Mouse (Mus musculus): ENCODE measurements around the gene Spats2l. TPM values are rescaled to one million over a fixed set of nuclear protein-coding genes. Genes with fewer than 3 reads are reported as not detected.

Spats2l gene
- polyA plus RNA-seq, 1 experiment from 2014 or later, result 52.4 TPM

DNA sequence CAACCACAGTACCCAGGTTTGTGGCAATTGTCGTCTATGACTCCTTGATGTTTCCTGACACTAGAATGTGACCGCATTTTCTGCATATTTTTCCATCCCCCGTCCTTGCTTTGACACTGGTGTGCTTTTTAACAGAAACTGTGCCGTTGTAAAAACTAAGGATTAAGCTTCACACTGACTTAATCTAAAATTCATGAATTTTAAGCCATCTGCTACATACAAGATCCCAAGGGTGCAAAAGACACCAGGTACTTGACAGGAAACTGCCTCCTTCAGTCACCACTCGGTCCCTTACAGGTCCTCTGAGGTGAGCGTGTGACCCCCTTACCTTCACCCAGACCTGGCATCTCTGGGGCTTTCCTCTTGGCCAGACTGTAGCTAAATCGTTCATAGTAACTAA lies 129.8 kb downstream of the Spats2l start:
- ATAC-seq (replicated peaks; ENCODE audit: insufficient number of reproducible peaks, low FRiP score, low TSS enrichment, low read depth) (no peak), DNase-seq (ENCODE audit: low spot score) (no peak)
- Histone ChIP-seq H3K27me3 (ENCODE audit: control insufficient read depth, insufficient read depth, low read length) (no peaks in the 10 kb centered on the region), H3K9ac (replicated peaks; ENCODE audit: low read length) (no peak overlapping the region), H3K27ac (replicated peaks; ENCODE audit: low read depth, low read length) (no peak overlapping the region), H3K4me2 (ENCODE audit: low read depth, low read length) (no peak overlapping the region), H3K9me3 (replicated peaks; ENCODE audit: control insufficient read depth, low read length) (no peaks in the 10 kb centered on the region), H3K36me3 (replicated peaks; ENCODE audit: control insufficient read depth, insufficient read depth, low read depth, low read length) (no peaks in the 10 kb centered on the region), H3K4me3 (ENCODE audit: low read depth, low read length) (no peak overlapping the region), H3K4me1 (ENCODE audit: control insufficient read depth, insufficient read depth, low read length) (no peaks in the 10 kb centered on the region)
- 83% methylated on average over 7 of the region's 7 CpGs for WGBS

DNA sequence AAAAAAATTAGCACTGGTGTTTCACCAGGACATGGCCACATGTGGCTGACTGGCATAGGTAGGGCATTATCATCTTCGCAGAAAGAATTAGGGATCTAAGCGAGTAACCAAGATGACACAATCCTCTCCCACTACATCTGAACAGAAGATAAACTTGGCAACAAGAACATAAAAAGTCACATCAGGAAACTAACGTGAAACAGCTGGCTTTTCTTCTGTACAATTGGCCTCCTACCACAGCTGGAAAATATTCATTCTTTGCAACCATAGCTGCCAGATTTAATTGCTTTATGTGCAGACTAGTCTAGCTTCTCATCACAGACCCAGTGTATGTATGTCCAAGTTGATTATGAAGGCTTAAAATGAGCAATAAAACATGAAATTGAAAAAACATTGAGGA lies 131.9 kb downstream of the Spats2l start:
- DNase-seq (ENCODE audit: low spot score) (peak; percentile 62), ATAC-seq (replicated peaks; ENCODE audit: insufficient number of reproducible peaks, low FRiP score, low TSS enrichment, low read depth) (no peak)
- Histone ChIP-seq H3K36me3 (replicated peaks; ENCODE audit: control insufficient read depth, insufficient read depth, low read depth, low read length) (no peaks in the 10 kb centered on the region), H3K4me3 (ENCODE audit: low read depth, low read length) (no peak overlapping the region), H3K4me2 (ENCODE audit: low read depth, low read length) (no peak overlapping the region), H3K27me3 (ENCODE audit: control insufficient read depth, insufficient read depth, low read length) (no peaks in the 10 kb centered on the region), H3K9ac (replicated peaks; ENCODE audit: low read length) (no peak overlapping the region), H3K4me1 (ENCODE audit: control insufficient read depth, insufficient read depth, low read length) (no peaks in the 10 kb centered on the region), H3K9me3 (replicated peaks; ENCODE audit: control insufficient read depth, low read length) (no peaks in the 10 kb centered on the region), H3K27ac (replicated peaks; ENCODE audit: low read depth, low read length) (no peak overlapping the region)
- 62% methylated on average over 3 of the region's 3 CpGs for WGBS

DNA sequence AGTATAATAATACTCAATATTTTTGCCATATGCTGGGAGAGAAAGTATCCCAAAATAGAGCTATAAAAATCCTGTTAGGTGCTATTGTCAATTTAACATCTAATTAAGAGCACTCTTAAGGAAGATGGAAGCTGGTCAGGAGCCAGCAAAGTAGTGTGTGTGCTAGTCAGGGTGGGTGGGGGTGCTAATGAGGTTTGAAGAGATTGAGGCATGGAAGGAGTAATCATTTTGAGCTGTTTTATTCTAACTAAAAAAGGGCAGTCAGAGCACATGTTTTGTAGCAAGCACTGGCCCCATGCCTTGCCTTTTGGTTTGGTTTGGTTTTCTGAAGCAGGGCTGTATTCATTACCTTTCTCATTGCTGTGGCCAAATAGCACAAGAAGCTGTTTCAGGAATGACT lies 132.3 kb downstream of the Spats2l start:
- Histone ChIP-seq H3K27ac (replicated peaks; ENCODE audit: low read depth, low read length) (no peak overlapping the region), H3K9ac (replicated peaks; ENCODE audit: low read length) (no peak overlapping the region), H3K9me3 (replicated peaks; ENCODE audit: control insufficient read depth, low read length) (no peaks in the 10 kb centered on the region), H3K4me2 (ENCODE audit: low read depth, low read length) (no peak overlapping the region), H3K27me3 (ENCODE audit: control insufficient read depth, insufficient read depth, low read length) (no peaks in the 10 kb centered on the region), H3K36me3 (replicated peaks; ENCODE audit: control insufficient read depth, insufficient read depth, low read depth, low read length) (no peaks in the 10 kb centered on the region), H3K4me3 (ENCODE audit: low read depth, low read length) (no peak overlapping the region), H3K4me1 (ENCODE audit: control insufficient read depth, insufficient read depth, low read length) (no peaks in the 10 kb centered on the region)
- DNase-seq (ENCODE audit: low spot score) (no peak), ATAC-seq (replicated peaks; ENCODE audit: insufficient number of reproducible peaks, low FRiP score, low TSS enrichment, low read depth) (no peak)

DNA sequence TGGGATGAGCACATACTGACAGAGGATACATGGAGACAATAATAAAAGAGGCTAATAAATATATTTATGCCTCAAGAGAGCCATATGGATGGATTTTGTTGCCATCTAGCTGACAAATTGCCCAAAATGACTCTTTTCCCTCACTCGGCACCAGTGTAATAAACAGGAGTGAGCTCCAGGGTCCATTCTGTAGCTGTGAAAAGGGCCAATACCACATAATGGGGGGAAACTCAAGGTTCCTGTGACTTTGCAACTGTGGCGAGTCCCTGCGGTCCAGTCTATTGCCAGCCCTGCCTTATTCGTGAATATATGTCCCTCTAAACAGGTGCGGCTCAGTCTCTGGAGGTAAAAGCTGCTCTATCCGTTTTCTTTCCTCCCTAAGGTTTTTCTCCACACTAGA lies 137.6 kb downstream of the Spats2l start:
- Histone ChIP-seq H3K4me2 (ENCODE audit: low read depth, low read length) (no peak overlapping the region), H3K9me3 (replicated peaks; ENCODE audit: control insufficient read depth, low read length) (no peaks in the 10 kb centered on the region), H3K27ac (replicated peaks; ENCODE audit: low read depth, low read length) (no peak overlapping the region), H3K4me1 (ENCODE audit: control insufficient read depth, insufficient read depth, low read length) (no peaks in the 10 kb centered on the region), H3K36me3 (replicated peaks; ENCODE audit: control insufficient read depth, insufficient read depth, low read depth, low read length) (no peaks in the 10 kb centered on the region), H3K27me3 (ENCODE audit: control insufficient read depth, insufficient read depth, low read length) (no peaks in the 10 kb centered on the region), H3K4me3 (ENCODE audit: low read depth, low read length) (no peak overlapping the region), H3K9ac (replicated peaks; ENCODE audit: low read length) (no peak overlapping the region)
- WGBS, result 86% methylated on average over 6 of the region's 6 CpGs
- DNase-seq (ENCODE audit: low spot score), result no peak
- ATAC-seq (replicated peaks; ENCODE audit: insufficient number of reproducible peaks, low FRiP score, low TSS enrichment, low read depth), result no peak

DNA sequence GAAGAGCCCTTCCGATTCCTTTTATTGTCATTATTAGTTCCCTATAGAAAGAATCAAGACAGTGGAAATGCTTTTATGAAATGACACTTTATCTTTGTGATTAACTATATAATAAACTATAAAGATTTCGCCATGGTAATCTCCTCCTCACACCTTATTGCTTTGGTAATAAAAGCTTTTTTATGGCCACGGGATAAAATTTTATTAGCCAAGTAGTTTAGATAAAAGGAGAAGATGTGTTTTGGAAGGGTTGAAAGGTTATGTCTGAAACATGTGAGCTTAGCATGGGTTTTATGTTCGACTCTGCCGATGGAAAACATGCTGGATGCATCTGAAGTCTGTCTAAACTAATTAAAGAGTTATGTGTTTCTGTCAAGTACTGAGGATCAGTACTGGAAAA lies 143.4 kb downstream of the Spats2l start:
- Histone ChIP-seq H3K9ac (replicated peaks; ENCODE audit: low read length) (no peak overlapping the region), H3K27me3 (ENCODE audit: control insufficient read depth, insufficient read depth, low read length) (no peaks in the 10 kb centered on the region), H3K4me1 (ENCODE audit: control insufficient read depth, insufficient read depth, low read length) (no peaks in the 10 kb centered on the region), H3K36me3 (replicated peaks; ENCODE audit: control insufficient read depth, insufficient read depth, low read depth, low read length) (no peaks in the 10 kb centered on the region), H3K9me3 (replicated peaks; ENCODE audit: control insufficient read depth, low read length) (no peaks in the 10 kb centered on the region), H3K4me3 (ENCODE audit: low read depth, low read length) (no peak overlapping the region), H3K27ac (replicated peaks; ENCODE audit: low read depth, low read length) (no peak overlapping the region), H3K4me2 (ENCODE audit: low read depth, low read length) (no peak overlapping the region)
- DNase-seq (ENCODE audit: low spot score) (no peak), ATAC-seq (replicated peaks; ENCODE audit: insufficient number of reproducible peaks, low FRiP score, low TSS enrichment, low read depth) (no peak)
- WGBS, result 84% methylated on average over 5 of the region's 5 CpGs

DNA sequence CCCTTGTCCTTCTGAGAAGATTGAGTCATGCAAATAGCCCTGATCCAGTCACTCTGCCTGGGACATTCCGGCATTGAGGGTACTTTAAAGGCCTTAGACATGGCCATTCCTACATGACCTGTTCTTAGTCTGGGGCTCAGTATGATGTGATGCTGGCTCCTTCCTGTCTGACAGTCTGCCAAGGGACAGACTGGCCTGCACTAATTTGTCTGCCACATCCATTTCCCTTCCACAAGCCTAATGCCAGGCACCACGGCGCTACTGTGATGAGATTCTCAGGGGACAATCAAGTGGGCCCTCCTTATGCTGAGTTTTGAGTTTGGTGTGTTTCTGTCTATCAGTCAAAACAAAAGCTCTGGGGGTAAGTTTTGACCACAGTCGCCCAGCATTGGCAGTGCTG lies 144.6 kb downstream of the Spats2l start:
- WGBS, result 86% methylated on average over 4 of the region's 4 CpGs
- no peaks in the 10 kb centered on the region for H3K9me3 ChIP-seq (replicated peaks; ENCODE audit: control insufficient read depth, low read length)
- no peak for ATAC-seq (replicated peaks; ENCODE audit: insufficient number of reproducible peaks, low FRiP score, low TSS enrichment, low read depth)
- no peaks in the 10 kb centered on the region for H3K36me3 ChIP-seq (replicated peaks; ENCODE audit: control insufficient read depth, insufficient read depth, low read depth, low read length)
- H3K27ac ChIP-seq (replicated peaks; ENCODE audit: low read depth, low read length), result no peak overlapping the region
- no peak overlapping the region for H3K4me3 ChIP-seq (ENCODE audit: low read depth, low read length)
- H3K4me1 ChIP-seq (ENCODE audit: control insufficient read depth, insufficient read depth, low read length), result no peaks in the 10 kb centered on the region
- no peak overlapping the region for H3K9ac ChIP-seq (replicated peaks; ENCODE audit: low read length)
- no peak overlapping the region for H3K4me2 ChIP-seq (ENCODE audit: low read depth, low read length)
- H3K27me3 ChIP-seq (ENCODE audit: control insufficient read depth, insufficient read depth, low read length), result no peaks in the 10 kb centered on the region
- no peak for DNase-seq (ENCODE audit: low spot score)

DNA sequence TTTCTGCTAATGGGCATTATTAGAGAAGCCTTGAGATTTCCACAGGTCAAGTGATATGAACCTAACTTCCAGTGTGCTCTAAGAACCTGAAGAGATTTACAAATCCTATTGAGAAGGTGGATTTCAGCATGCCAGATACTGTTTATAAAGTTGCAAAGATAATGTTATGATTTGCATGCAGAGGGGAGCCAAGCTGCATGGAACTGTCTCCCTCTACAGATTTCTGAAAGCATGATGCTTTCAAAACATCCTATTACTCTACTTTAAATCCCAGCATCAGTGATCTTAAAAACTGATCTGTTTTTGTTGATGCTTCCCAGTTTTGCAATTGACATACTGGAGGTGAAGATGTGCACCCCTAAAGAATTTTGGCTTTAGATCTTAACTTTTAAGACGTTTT lies 160.3 kb downstream of the Spats2l start:
- no peak for ATAC-seq (replicated peaks; ENCODE audit: insufficient number of reproducible peaks, low FRiP score, low TSS enrichment, low read depth)
- WGBS, result 62% methylated on average over 1 of the region's 1 CpGs

DNA sequence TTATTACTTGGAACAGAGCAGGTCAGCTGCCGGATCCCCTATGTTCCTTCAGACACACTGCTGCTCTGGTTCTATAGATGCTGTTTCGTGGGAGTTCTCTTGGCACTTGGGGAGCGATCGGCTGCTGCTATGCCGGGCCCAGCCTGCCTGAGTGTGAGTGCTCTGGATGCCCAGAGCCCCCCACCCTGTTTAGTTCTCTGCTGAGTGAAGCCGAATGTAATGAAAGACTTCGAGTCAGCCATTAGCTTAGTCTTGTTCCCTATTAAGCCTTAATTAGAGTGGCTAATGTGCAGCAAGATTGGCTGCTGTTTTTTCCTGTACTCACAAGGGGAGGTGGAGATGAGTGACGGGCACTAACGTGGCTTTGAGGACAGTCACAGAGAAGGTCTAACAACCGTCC lies 166.7 kb downstream of the Spats2l start:
- no peaks in the 10 kb centered on the region for H3K4me1 ChIP-seq (ENCODE audit: control insufficient read depth, insufficient read depth, low read length)
- H3K9me3 ChIP-seq (replicated peaks; ENCODE audit: control insufficient read depth, low read length), result no peaks in the 10 kb centered on the region
- no peak overlapping the region for H3K4me2 ChIP-seq (ENCODE audit: low read depth, low read length)
- no peak overlapping the region for H3K27ac ChIP-seq (replicated peaks; ENCODE audit: low read depth, low read length)
- H3K9ac ChIP-seq (replicated peaks; ENCODE audit: low read length), result no peak overlapping the region
- DNase-seq (ENCODE audit: low spot score) (no peak), ATAC-seq (replicated peaks; ENCODE audit: insufficient number of reproducible peaks, low FRiP score, low TSS enrichment, low read depth) (0 out of 2 replicates have a peak, but pooled peaks have one; percentile 23)
- H3K27me3 ChIP-seq (ENCODE audit: control insufficient read depth, insufficient read depth, low read length), result no peaks in the 10 kb centered on the region
- H3K4me3 ChIP-seq (ENCODE audit: low read depth, low read length), result no peak overlapping the region
- 54% methylated on average over 10 of the region's 10 CpGs for WGBS
- H3K36me3 ChIP-seq (replicated peaks; ENCODE audit: control insufficient read depth, insufficient read depth, low read depth, low read length), result no peaks in the 10 kb centered on the region

More for the DNA sequence above, 160.3 kb downstream of the Spats2l start:
- Histone ChIP-seq H3K4me1 (ENCODE audit: control insufficient read depth, insufficient read depth, low read length) (no peaks in the 10 kb centered on the region), H3K27ac (replicated peaks; ENCODE audit: low read depth, low read length) (no peak overlapping the region), H3K9ac (replicated peaks; ENCODE audit: low read length) (no peak overlapping the region), H3K4me2 (ENCODE audit: low read depth, low read length) (no peak overlapping the region), H3K36me3 (replicated peaks; ENCODE audit: control insufficient read depth, insufficient read depth, low read depth, low read length) (no peaks in the 10 kb centered on the region), H3K9me3 (replicated peaks; ENCODE audit: control insufficient read depth, low read length) (no peaks in the 10 kb centered on the region), H3K27me3 (ENCODE audit: control insufficient read depth, insufficient read depth, low read length) (no peaks in the 10 kb centered on the region), H3K4me3 (ENCODE audit: low read depth, low read length) (no peak overlapping the region)
- no peak for DNase-seq (ENCODE audit: low spot score)
